Mouse (Mus musculus) C2C12 (cell line): Measurements from ENCODE around the gene Stat3. TPM values are rescaled to one million over a fixed set of nuclear protein-coding genes. Genes with fewer than 3 reads are reported as not detected.
A peak's percentile ranks its signal among the peaks of the same experiment; 100 is the strongest.

Source experiments
- H3K27me3 ChIP-seq: one replicate; pipeline ENCODE4 v1.6.1; 2011; ENCODE audit not compliant: control insufficient read depth, insufficient read depth, insufficient read length
- H3K36me3 ChIP-seq: one replicate; pipeline ENCODE4 v1.6.1; 2011; ENCODE audit not compliant: control insufficient read depth, insufficient read depth
- H3K4me3 ChIP-seq: one replicate; pipeline ENCODE4 v1.5.1; 2011; ENCODE audit warnings: mild to moderate bottlenecking, control low read depth; ENCODE audit not compliant: poor library complexity, insufficient read depth, severe bottlenecking
- H3K79me2 ChIP-seq: one replicate; pipeline ENCODE4 v1.6.1; 2011; ENCODE audit not compliant: control insufficient read depth, insufficient read depth
- H3K79me3 ChIP-seq: one replicate; pipeline ENCODE4 v1.6.1; 2011; ENCODE audit warnings: low read depth, control low read depth
- H3ac ChIP-seq: one replicate; pipeline ENCODE3; 2011; ENCODE audit warnings: low read depth; ENCODE audit not compliant: control insufficient read depth, insufficient read length
- CEBPB ChIP-seq: IDR thresholded peaks from one replicate; pipeline ENCODE4 v1.6.1; 2011; ENCODE audit warnings: low read depth, mild to moderate bottlenecking, control low read depth, moderate library complexity
- CTCF ChIP-seq: IDR thresholded peaks from one replicate; pipeline ENCODE4 v1.5.1; 2011; ENCODE audit not compliant: control insufficient read depth, insufficient read depth, insufficient read length
- FOSL1 ChIP-seq: IDR thresholded peaks from one replicate; pipeline ENCODE4 v1.8.0; 2011; ENCODE audit warnings: mild to moderate bottlenecking, low read length; ENCODE audit not compliant: poor library complexity, insufficient read depth, severe bottlenecking
- MAX ChIP-seq: IDR thresholded peaks from one replicate; pipeline ENCODE4 v1.6.1; 2011; ENCODE audit warnings: mild to moderate bottlenecking, control low read depth
- MYOD1 ChIP-seq: IDR thresholded peaks from one replicate; pipeline ENCODE4 v1.6.1; 2011; ENCODE audit warnings: low read depth; ENCODE audit not compliant: control insufficient read depth, insufficient read length
- MYOG ChIP-seq: IDR thresholded peaks from one replicate; pipeline ENCODE4 v1.6.1; 2011; ENCODE audit not compliant: control insufficient read depth, insufficient read length; ENCODE audit errors: extremely low read depth
- USF1 ChIP-seq: IDR thresholded peaks from one replicate; pipeline ENCODE4 v1.6.1; 2011; ENCODE audit warnings: low read depth, mild to moderate bottlenecking, control low read depth, moderate library complexity
- polyA plus RNA-seq: library from polyadenylated mRNA; unstranded; fragments of >200 nt; fragmentation: generic; extraction: Trizol; gene quantifications from one replicate; pipeline ENCODE4 v1.2.1, GENCODE M21; 2012; ENCODE audit warnings: missing spikeins

Stat3 gene
- polyA plus RNA-seq, 1 experiment, result 36.1 TPM

- Histone ChIP-seq H3K4me3 (no peak overlapping the region), H3K27me3 (peaks cover 20% of the 10 kb centered on the region)
- TF ChIP-seq USF1 (no peak), MAX (no peak), MYOG (no peak), CEBPB (no peak), FOSL1 (no peak), MYOD1 (no peak), CTCF (no peak)
Observed at GRCm38 (mm10) chr11:100852088-100852487, 87.3 kb downstream of the Stat3 start.

GRCm38 (mm10) chr11:100850778-100851528 is 88.4 kb downstream of the Stat3 start:
- no peaks in the 10 kb centered on the region for H3K79me3 ChIP-seq
- H3K27me3 ChIP-seq, result peaks cover 21% of the 10 kb centered on the region
- no peaks in the 10 kb centered on the region for H3K36me3 ChIP-seq
- H3K4me3 ChIP-seq, result peak overlapping the region; percentile 42
- no peaks in the 10 kb centered on the region for H3K79me2 ChIP-seq
- peak overlapping the region; percentile 93 for H3ac ChIP-seq
- no peak for TF ChIP-seq CTCF
- no peak for TF ChIP-seq FOSL1
- TF ChIP-seq MYOD1, result no peak
- no peak for TF ChIP-seq CEBPB
- TF ChIP-seq MAX, result no peak
- no peak for TF ChIP-seq MYOG
- TF ChIP-seq USF1, result no peak

More at GRCm38 (mm10) chr11:100852088-100852487, 87.3 kb downstream of the Stat3 start:
- no peaks in the 10 kb centered on the region for H3K36me3 ChIP-seq
- H3ac ChIP-seq, result no peak overlapping the region
- H3K79me3 ChIP-seq, result no peaks in the 10 kb centered on the region
- no peaks in the 10 kb centered on the region for H3K79me2 ChIP-seq

- Histone ChIP-seq H3K27me3 (peaks cover 17% of the 10 kb centered on the region), H3K79me2 (no peaks in the 10 kb centered on the region), H3K4me3 (peak within 1 kb of the TSS; percentile 42), H3K36me3 (no peaks in the 10 kb centered on the region), H3ac (peak within 1 kb of the TSS; percentile 93), H3K79me3 (no peaks in the 10 kb centered on the region)
- TF ChIP-seq MYOD1 (no peak), CTCF (no peak), CEBPB (no peak), FOSL1 (no peak), MYOG (no peak), MAX (no peak), USF1 (no peak)
Observed at GRCm38 (mm10) chr11:100850038-100850777, 89.1 kb downstream of the Stat3 start, which contains the start of gene Stat5b. TSS of gene Stat5b (minus strand) at chr11:100850724.

- no peaks in the 10 kb centered on the region for H3K79me3 ChIP-seq
Observed at GRCm38 (mm10) chr11:100849456-100850037, 89.8 kb downstream of the Stat3 start.

GRCm38 (mm10) chr11:100848789-100849379 is 90.5 kb downstream of the Stat3 start:
- H3K36me3 ChIP-seq, result no peaks in the 10 kb centered on the region
- no peak overlapping the region for H3ac ChIP-seq
- H3K27me3 ChIP-seq, result peaks cover 10% of the 10 kb centered on the region
- H3K79me2 ChIP-seq, result no peaks in the 10 kb centered on the region
- H3K4me3 ChIP-seq, result no peak overlapping the region
- no peaks in the 10 kb centered on the region for H3K79me3 ChIP-seq
- TF ChIP-seq MYOD1, result no peak
- TF ChIP-seq MAX, result no peak
- no peak for TF ChIP-seq FOSL1
- no peak for TF ChIP-seq CEBPB
- TF ChIP-seq USF1, result no peak
- no peak for TF ChIP-seq MYOG
- no peak for TF ChIP-seq CTCF

More at GRCm38 (mm10) chr11:100849456-100850037, 89.8 kb downstream of the Stat3 start:
- H3K27me3 ChIP-seq, result peaks cover 15% of the 10 kb centered on the region
- no peaks in the 10 kb centered on the region for H3K36me3 ChIP-seq
- H3K79me2 ChIP-seq, result no peaks in the 10 kb centered on the region
- no peak overlapping the region for H3ac ChIP-seq
- TF ChIP-seq CTCF (no peak), MYOG (no peak)
- H3K4me3 ChIP-seq, result peak overlapping the region; percentile 42
